Mouse (Mus musculus): Measurements from ENCODE around the gene Caln1. TPM values are rescaled to one million over a fixed set of nuclear protein-coding genes. Genes with fewer than 3 reads are reported as not detected.

Gene Caln1
- total RNA-seq, 1 experiment = not detected

DNA sequence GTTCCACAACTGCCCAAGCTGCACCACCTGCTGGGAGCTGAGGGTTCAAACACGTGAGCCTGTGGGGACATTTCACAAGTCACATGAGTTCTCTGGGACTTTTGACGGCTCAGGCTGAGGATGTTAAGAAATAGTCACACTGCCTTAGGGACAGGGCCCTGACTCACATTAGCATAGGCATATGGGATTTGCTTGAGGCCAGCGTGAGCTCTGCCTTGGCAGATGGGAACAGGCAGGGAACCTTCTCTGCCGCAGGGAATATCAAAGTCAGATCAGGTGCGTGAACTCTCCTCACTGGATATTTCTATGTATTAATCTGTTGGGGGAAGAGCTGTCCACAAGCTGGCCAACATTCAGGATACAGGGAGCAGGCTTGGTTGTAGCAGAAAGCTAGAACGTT is 1.0 kb upstream of the Caln1 start:
- Histone ChIP-seq H3K27ac (ENCODE audit: insufficient read depth, low read depth, low read length, poor library complexity, severe bottlenecking) (no peak overlapping the region), H3K4me3 (ENCODE audit: insufficient read depth in 1 of 2, low read depth in 1 of 2, low read length in 2 of 2, poor library complexity in 1 of 2, severe bottlenecking in 1 of 2) (no peak overlapping the region), H3K36me3 (ENCODE audit: control insufficient read depth, insufficient read depth, low read length, poor library complexity, severe bottlenecking) (no peaks in the 10 kb centered on the region), H3K4me1 (ENCODE audit: control insufficient read depth in 2 of 2, insufficient read depth in 2 of 2, low read length in 2 of 2, poor library complexity in 1 of 2) (no peaks in the 10 kb centered on the region), H3K9ac (ENCODE audit: insufficient read depth, low read depth, low read length, poor library complexity, severe bottlenecking) (no peak overlapping the region), H3K9me3 (ENCODE audit: control insufficient read depth, insufficient read depth, low read depth, low read length) (no peaks in the 10 kb centered on the region)
- in situ Hi-C loops (cut with MboI; ENCODE audit: low sequenced_read_pairs in 2 of 2, unreplicated experiment in 2 of 2) = no loop called here
- DNase-seq (ENCODE audit: low read depth, low spot score) = no peak
- TF ChIP-seq ZC3H11A (IDR thresholded peaks at IDR 0.05; ENCODE audit: borderline replicate concordance, low read depth, low read length) (no peak), ZNF384 (IDR thresholded peaks at IDR 0.05; ENCODE audit: low read depth, low read length) (no peak), HCFC1 (IDR thresholded peaks at IDR 0.05; ENCODE audit: borderline replicate concordance, insufficient read depth, low read length) (no peak), CHD2 (IDR thresholded peaks at IDR 0.05; ENCODE audit: low read depth, low read length) (no peak), MAFK (IDR thresholded peaks at IDR 0.05; ENCODE audit: insufficient read depth, low read depth, low read length) (no peak)

DNA sequence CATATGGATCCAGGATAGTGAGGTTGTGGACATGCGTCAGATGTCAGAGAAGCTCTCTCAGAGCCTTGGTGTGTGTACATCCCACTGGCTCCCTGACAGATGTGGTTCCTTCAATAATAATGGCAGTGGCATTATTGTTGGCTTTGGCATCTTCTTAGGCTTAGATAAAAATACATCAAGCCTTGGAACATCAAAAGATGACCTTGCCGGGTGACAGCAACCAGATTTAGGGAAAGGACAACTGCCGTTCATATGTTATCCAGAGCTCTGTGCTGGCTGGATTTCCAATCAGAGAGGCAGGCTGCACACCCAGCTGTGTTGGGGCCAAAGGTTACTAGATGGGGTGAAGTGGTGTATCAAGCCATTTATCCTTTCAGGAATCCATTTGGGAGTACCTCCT is 6.2 kb downstream of the Caln1 start:
- in situ Hi-C loops (cut with MboI; ENCODE audit: low sequenced_read_pairs in 2 of 2, unreplicated experiment in 2 of 2) = no loop called here
- Histone ChIP-seq H3K27ac (ENCODE audit: insufficient read depth, low read depth, low read length, poor library complexity, severe bottlenecking) (no peak overlapping the region), H3K4me1 (ENCODE audit: control insufficient read depth in 2 of 2, insufficient read depth in 2 of 2, low read length in 2 of 2, poor library complexity in 1 of 2) (no peaks in the 10 kb centered on the region), H3K4me3 (ENCODE audit: insufficient read depth in 1 of 2, low read depth in 1 of 2, low read length in 2 of 2, poor library complexity in 1 of 2, severe bottlenecking in 1 of 2) (no peak overlapping the region), H3K9me3 (ENCODE audit: control insufficient read depth, insufficient read depth, low read depth, low read length) (no peaks in the 10 kb centered on the region), H3K9ac (ENCODE audit: insufficient read depth, low read depth, low read length, poor library complexity, severe bottlenecking) (no peak overlapping the region), H3K36me3 (ENCODE audit: control insufficient read depth, insufficient read depth, low read length, poor library complexity, severe bottlenecking) (no peaks in the 10 kb centered on the region)
- no peak for DNase-seq (ENCODE audit: low read depth, low spot score)
- TF ChIP-seq ZNF384 (IDR thresholded peaks at IDR 0.05; ENCODE audit: low read depth, low read length) (no peak), CHD2 (IDR thresholded peaks at IDR 0.05; ENCODE audit: low read depth, low read length) (no peak), MAFK (IDR thresholded peaks at IDR 0.05; ENCODE audit: insufficient read depth, low read depth, low read length) (no peak), ZC3H11A (IDR thresholded peaks at IDR 0.05; ENCODE audit: borderline replicate concordance, low read depth, low read length) (no peak), HCFC1 (IDR thresholded peaks at IDR 0.05; ENCODE audit: borderline replicate concordance, insufficient read depth, low read length) (no peak)

DNA sequence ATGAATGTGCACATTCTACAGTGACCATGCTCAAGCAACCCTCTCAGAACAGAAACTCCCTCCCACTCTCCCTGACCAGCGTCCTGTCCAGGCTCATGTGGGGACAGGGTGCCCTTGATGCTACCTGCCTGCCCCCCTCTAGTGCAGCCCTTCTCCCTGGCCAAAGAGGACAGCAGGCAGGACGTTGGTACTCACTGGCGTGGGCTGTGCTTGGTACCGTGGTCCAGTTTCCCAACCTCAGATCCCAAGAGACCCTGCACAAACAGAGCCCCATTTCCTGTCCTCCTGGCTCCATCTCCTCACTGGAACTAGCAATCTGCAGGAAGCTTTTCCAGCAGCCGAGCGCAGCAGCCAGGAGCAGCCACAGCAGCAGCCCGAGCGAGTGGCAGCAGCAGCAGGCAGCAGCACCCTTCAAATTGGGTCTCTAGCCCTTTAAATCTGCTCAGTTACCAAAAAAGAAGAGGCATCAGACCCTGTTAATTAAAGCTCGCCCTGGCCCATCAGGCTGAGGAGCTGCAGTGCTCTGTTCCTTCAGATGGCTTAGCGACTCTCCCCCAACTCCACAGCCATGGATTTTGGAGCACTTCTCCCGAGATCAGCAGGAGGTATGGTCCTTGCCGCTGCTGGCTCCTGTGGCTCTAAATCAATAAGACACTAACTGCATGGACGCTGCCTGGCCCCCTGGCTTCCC is 15.1 kb downstream of the Caln1 start, which contains the start of gene A330070K13Rik:
TSS of gene A330070K13Rik (minus strand) at position 410 of the 691 bp plus-strand sequence.
- Histone ChIP-seq H3K4me1 (ENCODE audit: control insufficient read depth in 2 of 2, insufficient read depth in 2 of 2, low read length in 2 of 2, poor library complexity in 1 of 2) (no peaks in the 10 kb centered on the region), H3K9ac (ENCODE audit: insufficient read depth, low read depth, low read length, poor library complexity, severe bottlenecking) (no peak within 1 kb of the TSS), H3K4me3 (ENCODE audit: insufficient read depth in 1 of 2, low read depth in 1 of 2, low read length in 2 of 2, poor library complexity in 1 of 2, severe bottlenecking in 1 of 2) (no peak within 1 kb of the TSS), H3K27ac (ENCODE audit: insufficient read depth, low read depth, low read length, poor library complexity, severe bottlenecking) (no peak within 1 kb of the TSS), H3K9me3 (ENCODE audit: control insufficient read depth, insufficient read depth, low read depth, low read length) (no peaks in the 10 kb centered on the region), H3K36me3 (ENCODE audit: control insufficient read depth, insufficient read depth, low read length, poor library complexity, severe bottlenecking) (no peaks in the 10 kb centered on the region)
- TF ChIP-seq MAFK (IDR thresholded peaks at IDR 0.05; ENCODE audit: insufficient read depth, low read depth, low read length) (no peak), CHD2 (IDR thresholded peaks at IDR 0.05; ENCODE audit: low read depth, low read length) (no peak), ZC3H11A (IDR thresholded peaks at IDR 0.05; ENCODE audit: borderline replicate concordance, low read depth, low read length) (no peak), ZNF384 (IDR thresholded peaks at IDR 0.05; ENCODE audit: low read depth, low read length) (no peak), HCFC1 (IDR thresholded peaks at IDR 0.05; ENCODE audit: borderline replicate concordance, insufficient read depth, low read length) (no peak)
- in situ Hi-C loops (cut with MboI; ENCODE audit: low sequenced_read_pairs in 2 of 2, unreplicated experiment in 2 of 2) = no loop called here
- DNase-seq (ENCODE audit: low read depth, low spot score) = no peak

DNA sequence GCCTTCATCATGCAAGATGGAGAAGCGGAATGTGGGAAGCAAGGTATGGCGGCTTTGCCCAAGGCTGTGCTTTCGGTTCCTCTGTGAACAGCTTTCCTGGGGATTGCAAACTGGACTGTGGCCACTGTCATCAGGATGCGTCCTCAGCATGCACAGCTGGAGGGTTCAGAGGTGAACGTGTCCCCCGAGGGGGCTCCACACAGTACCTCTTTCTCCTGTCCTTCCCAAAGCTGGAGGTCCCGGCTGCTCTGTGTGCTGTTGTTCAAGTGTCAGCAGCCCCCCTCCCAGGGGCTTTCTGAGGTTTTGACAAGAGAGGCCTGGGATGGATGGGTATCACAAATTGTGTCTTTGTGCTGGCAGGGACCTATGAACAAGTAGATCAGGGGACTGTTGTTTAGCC is 17.2 kb downstream of the Caln1 start:
- Histone ChIP-seq H3K9ac (ENCODE audit: insufficient read depth, low read depth, low read length, poor library complexity, severe bottlenecking) (no peak overlapping the region), H3K4me1 (ENCODE audit: control insufficient read depth in 2 of 2, insufficient read depth in 2 of 2, low read length in 2 of 2, poor library complexity in 1 of 2) (no peaks in the 10 kb centered on the region), H3K36me3 (ENCODE audit: control insufficient read depth, insufficient read depth, low read length, poor library complexity, severe bottlenecking) (no peaks in the 10 kb centered on the region), H3K27ac (ENCODE audit: insufficient read depth, low read depth, low read length, poor library complexity, severe bottlenecking) (no peak overlapping the region), H3K9me3 (ENCODE audit: control insufficient read depth, insufficient read depth, low read depth, low read length) (no peaks in the 10 kb centered on the region), H3K4me3 (ENCODE audit: insufficient read depth in 1 of 2, low read depth in 1 of 2, low read length in 2 of 2, poor library complexity in 1 of 2, severe bottlenecking in 1 of 2) (no peak overlapping the region)
- DNase-seq (ENCODE audit: low read depth, low spot score) = no peak
- TF ChIP-seq HCFC1 (IDR thresholded peaks at IDR 0.05; ENCODE audit: borderline replicate concordance, insufficient read depth, low read length) (no peak), CHD2 (IDR thresholded peaks at IDR 0.05; ENCODE audit: low read depth, low read length) (no peak), MAFK (IDR thresholded peaks at IDR 0.05; ENCODE audit: insufficient read depth, low read depth, low read length) (no peak), ZC3H11A (IDR thresholded peaks at IDR 0.05; ENCODE audit: borderline replicate concordance, low read depth, low read length) (no peak), ZNF384 (IDR thresholded peaks at IDR 0.05; ENCODE audit: low read depth, low read length) (no peak)
- in situ Hi-C loops (cut with MboI; ENCODE audit: low sequenced_read_pairs in 2 of 2, unreplicated experiment in 2 of 2) = no loop called here
